Mouse (Mus musculus) lung, postnatal 0 days (tissue): Measurements from ENCODE around the gene Esrp2. TPM values are rescaled to one million over a fixed set of nuclear protein-coding genes. Genes with fewer than 3 reads are reported as not detected.

Experiments used
- ATAC-seq: fragments of 200-750 bp; cut with Nextera tagmentation; 2 replicates; pipeline ENCODE4 v1.8.0; 2017; ENCODE audit warnings: moderate library complexity
- DNase-seq: peaks from one replicate; pipeline ENCODE4 v3.0.0-alpha.2; 2016; ENCODE audit warnings: low spot score
- H3K27ac ChIP-seq: fragments of 300-500 bp; sonication (generic); 2 replicates; pipeline ENCODE4 v1.5.1; 2014; ENCODE audit warnings: antibody characterized with exemption, mild to moderate bottlenecking, low read length, mixed read lengths
- H3K27me3 ChIP-seq: fragments of 300-500 bp; sonication (generic); replicated peaks from 2 replicates; pipeline ENCODE4 v1.6.1; 2014; ENCODE audit warnings: low read length, mixed read lengths; ENCODE audit not compliant: insufficient read depth
- H3K36me3 ChIP-seq: fragments of 300-500 bp; sonication (generic); 2 replicates; pipeline ENCODE4 v1.6.1; 2014; ENCODE audit warnings: low read length, mixed read lengths; ENCODE audit not compliant: insufficient read depth
- H3K4me1 ChIP-seq: fragments of 300-500 bp; sonication (generic); 2 replicates; pipeline ENCODE4 v1.6.1; 2014; ENCODE audit warnings: antibody characterized with exemption, low read depth, low read length, mixed read lengths; ENCODE audit not compliant: insufficient read depth
- H3K4me2 ChIP-seq: fragments of 300-500 bp; sonication (generic); replicated peaks from 2 replicates; pipeline ENCODE4 v1.6.1; 2014; ENCODE audit warnings: low read depth, mild to moderate bottlenecking, low read length, moderate library complexity, mixed read lengths
- H3K4me3 ChIP-seq: fragments of 300-500 bp; sonication (generic); 2 replicates; pipeline ENCODE4 v1.5.1; 2014; ENCODE audit warnings: low read depth, low read length
- H3K9ac ChIP-seq: fragments of 300-500 bp; sonication (generic); replicated peaks from 2 replicates; pipeline ENCODE4 v1.6.1; 2014; ENCODE audit warnings: low read depth, mild to moderate bottlenecking
- H3K9me3 ChIP-seq: fragments of 300-500 bp; sonication (generic); 2 replicates; pipeline ENCODE4 v1.6.1; 2016; ENCODE audit warnings: low read length, mixed read lengths
- CTCF ChIP-seq: IDR thresholded peaks from 2 replicates; pipeline ENCODE4 v1.5.1; 2016; ENCODE audit warnings: antibody characterized with exemption, mild to moderate bottlenecking
- EP300 ChIP-seq: IDR thresholded peaks from 2 replicates; pipeline ENCODE4 v1.6.1; 2016; ENCODE audit warnings: antibody characterized with exemption, mild to moderate bottlenecking, control low read depth
- WGBS: fragments of 180-500 bp; shearing (Covaris S2); extraction: QIAGEN DNeasy Blood & Tissue Kit; methylation state at CpG from one replicate; pipeline ENCODE4 v1.1.7; 2014; 5-methylcytosine and 5-hydroxymethylcytosine counted together
- polyA plus RNA-seq: library from polyadenylated mRNA; unstranded; fragments of >200 nt; fragmentation: Nextera tagmentation; extraction: Ambion mirVana; gene quantifications from 2 replicates; pipeline ENCODE4 v1.2.1, GENCODE M21; 2015

The Esrp2 gene
- polyA plus RNA-seq = 38.4 and 38.6 TPM in 2 replicates

DNA sequence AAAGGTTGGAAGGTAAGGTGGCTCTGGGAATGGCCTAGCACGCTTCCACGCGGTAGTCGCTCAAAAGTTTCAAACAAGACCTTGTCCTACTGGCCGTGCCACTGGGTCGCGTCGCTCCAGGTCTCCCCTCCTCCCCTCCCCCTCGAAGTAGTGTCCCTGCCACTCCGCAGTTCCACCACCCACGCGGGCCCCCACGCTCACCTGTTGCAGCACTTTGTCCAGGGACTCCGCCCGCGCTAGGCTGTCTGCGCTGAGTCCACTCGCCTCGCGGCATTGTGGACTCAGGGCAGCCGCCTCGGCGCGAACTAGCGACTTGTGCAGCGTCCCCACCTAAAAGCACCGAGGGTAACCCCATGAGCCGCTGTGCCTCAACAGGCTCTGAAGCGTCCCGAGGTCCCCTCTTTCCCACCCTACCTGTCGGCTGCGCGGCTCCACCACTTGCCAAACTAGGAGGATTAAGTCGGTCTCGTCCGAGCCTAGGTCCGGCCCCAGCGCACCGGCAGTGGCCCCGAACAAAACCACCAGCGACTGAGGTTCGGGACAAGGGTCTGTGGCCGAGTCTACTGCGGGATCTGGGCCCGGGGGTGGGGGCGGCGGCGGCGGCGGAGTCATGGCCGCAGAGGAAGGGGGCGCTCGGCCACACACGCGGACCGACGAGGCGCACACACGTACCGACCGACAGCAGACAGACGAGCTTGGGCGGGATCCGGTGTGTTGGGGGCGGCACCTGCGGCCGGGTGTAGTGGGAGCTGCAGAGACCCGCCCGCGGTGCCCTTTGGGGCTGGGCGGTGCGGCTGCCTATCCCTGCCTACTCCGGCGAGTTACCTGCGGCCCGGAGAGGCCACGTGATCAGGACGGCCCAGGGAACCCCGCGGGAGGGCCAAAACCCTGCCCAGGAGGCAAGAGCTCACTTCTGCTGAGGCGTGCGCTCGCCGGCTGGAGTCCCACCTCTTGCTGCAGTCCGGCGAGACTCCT is at the start of gene Esrp2:
Gene Esrp2, minus strand, starts transcription at position 819 of the 975 bp plus-strand sequence.
- Histone ChIP-seq H3K9ac (peak within 1 kb of the TSS; percentile 80), H3K36me3 (peaks cover 14% of the 10 kb centered on the region; the same call in 1 of the 2 replicates), H3K4me3 (peak within 1 kb of the TSS; percentile 67), H3K9me3 (no peaks in the 10 kb centered on the region), H3K4me2 (peak within 1 kb of the TSS; percentile 73), H3K27me3 (peaks cover 8% of the 10 kb centered on the region), H3K4me1 (peaks cover 3% of the 10 kb centered on the region; the same call in 1 of the 2 replicates), H3K27ac (peak within 1 kb of the TSS; percentile 95)
- under 1% methylated on average over 63 of the region's 86 CpGs for WGBS
- ATAC-seq (peak; percentile 72), DNase-seq (peak; percentile 93)
- TF ChIP-seq EP300 (no peak), CTCF (peak; percentile 39)

- Histone ChIP-seq H3K4me2 (no peak overlapping the region), H3K36me3 (no peaks in the 10 kb centered on the region), H3K4me3 (no peak overlapping the region), H3K27me3 (no peaks in the 10 kb centered on the region), H3K4me1 (no peaks in the 10 kb centered on the region), H3K9ac (no peak overlapping the region), H3K9me3 (no peaks in the 10 kb centered on the region), H3K27ac (no peak overlapping the region)
- WGBS = 89% methylated on average over 3 of the region's 3 CpGs
- no peak for DNase-seq
- ATAC-seq = no peak
- TF ChIP-seq EP300 = no peak
- no peak for TF ChIP-seq CTCF
Observed at GRCm38 (mm10) chr8:106186394-106186793, 49.6 kb upstream of the Esrp2 start.

DNA sequence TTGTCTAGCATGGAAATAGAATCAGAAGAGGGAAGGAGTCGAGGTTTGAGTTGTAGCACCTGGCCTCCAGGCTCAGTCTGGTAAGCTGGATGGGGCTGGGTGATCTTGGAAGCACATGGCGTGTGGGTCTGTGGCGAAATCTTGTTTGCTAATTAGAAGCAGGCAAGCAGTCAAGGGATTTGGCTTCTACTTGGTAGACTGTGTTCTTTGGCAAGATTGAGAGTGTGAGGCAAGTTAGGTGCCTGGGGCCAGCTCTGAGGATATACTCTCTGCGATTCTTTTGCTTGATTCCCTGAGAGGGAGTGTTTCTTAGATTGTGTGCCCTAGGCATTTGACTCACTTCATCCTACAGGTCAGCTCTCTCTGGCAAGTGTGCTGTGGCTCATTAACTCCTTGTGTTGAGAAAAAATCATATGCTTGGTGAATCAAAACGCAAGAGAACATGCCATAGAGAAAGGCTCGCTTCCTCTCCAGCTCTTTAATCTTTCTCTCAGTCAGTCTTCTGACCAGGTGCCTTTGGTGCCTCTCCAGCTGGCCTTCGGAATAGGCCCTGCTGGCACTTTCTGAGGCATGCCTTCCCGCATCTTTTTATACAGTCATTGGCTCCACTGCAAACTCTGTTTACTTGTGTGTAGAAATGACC is 49.0 kb upstream of the Esrp2 start:
- H3K4me2 ChIP-seq = no peak overlapping the region
- DNase-seq (peak; percentile 41), ATAC-seq (peak; percentile 25; the same call in 1 of the 2 replicates)
- H3K27ac ChIP-seq = no peak overlapping the region
- H3K27me3 ChIP-seq = no peaks in the 10 kb centered on the region
- H3K4me3 ChIP-seq = no peak overlapping the region
- WGBS = 76% methylated on average over 8 of the region's 8 CpGs
- TF ChIP-seq EP300 (no peak), CTCF (no peak)
- no peaks in the 10 kb centered on the region for H3K36me3 ChIP-seq
- H3K9ac ChIP-seq = no peak overlapping the region
- H3K4me1 ChIP-seq = no peaks in the 10 kb centered on the region
- no peaks in the 10 kb centered on the region for H3K9me3 ChIP-seq

DNA sequence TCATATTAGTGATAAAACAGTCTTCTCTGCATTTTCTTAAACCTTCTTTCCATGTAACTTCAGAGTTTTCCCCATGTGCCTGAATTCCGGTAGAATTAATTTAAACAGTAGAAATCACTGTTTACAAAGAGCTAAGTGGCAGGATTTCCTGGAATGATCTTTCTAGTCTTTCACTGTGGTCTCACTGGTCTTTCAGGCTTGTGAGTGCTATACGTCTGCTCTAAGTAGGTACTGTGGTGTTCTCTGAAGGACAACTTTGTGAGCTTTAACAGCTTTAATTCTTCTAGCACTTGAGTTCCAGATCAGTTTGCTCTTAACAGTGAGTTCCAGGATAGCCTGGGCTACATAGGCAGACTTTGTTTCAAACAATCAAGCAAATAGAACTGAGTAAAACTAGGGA is 41.7 kb upstream of the Esrp2 start:
- Histone ChIP-seq H3K9me3 (no peaks in the 10 kb centered on the region), H3K27ac (0 out of 2 replicates have a peak overlapping the region, but pooled peaks have one; percentile 40), H3K4me2 (no peak overlapping the region), H3K4me1 (peaks cover 9% of the 10 kb centered on the region; the same call in 1 of the 2 replicates), H3K36me3 (no peaks in the 10 kb centered on the region), H3K9ac (no peak overlapping the region), H3K4me3 (no peak overlapping the region), H3K27me3 (no peaks in the 10 kb centered on the region)
- TF ChIP-seq CTCF (no peak), EP300 (0 out of 2 replicates have a peak, but pooled peaks have one; percentile 20)
- WGBS = 9% methylated on average over 2 of the region's 2 CpGs
- ATAC-seq (0 out of 2 replicates have a peak, but pooled peaks have one; percentile 41), DNase-seq (peak; percentile 59)

DNA sequence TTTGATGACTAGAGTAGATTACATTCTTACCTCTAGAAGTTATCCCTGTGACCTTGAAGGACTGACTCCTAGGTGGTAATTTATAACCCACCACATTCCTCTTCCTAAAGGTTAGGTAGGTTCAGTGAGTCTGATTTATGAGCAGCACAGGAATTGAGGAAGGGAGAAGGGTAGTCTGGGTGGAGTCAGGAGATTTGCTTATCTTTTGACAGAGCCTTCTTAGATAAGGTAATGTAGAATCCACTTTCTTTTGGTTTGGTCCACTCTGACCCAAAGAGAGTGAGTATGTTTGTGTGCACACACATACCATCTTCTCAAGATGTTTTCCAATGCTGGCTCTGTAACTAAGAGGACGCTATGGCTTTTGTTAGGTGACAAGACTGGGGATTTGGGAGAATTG is 40.8 kb upstream of the Esrp2 start:
- no peak overlapping the region for H3K9ac ChIP-seq
- H3K27ac ChIP-seq = no peak overlapping the region
- peaks cover 9% of the 10 kb centered on the region; the same call in 1 of the 2 replicates for H3K4me1 ChIP-seq
- DNase-seq (no peak), ATAC-seq (no peak)
- H3K36me3 ChIP-seq = no peaks in the 10 kb centered on the region
- TF ChIP-seq EP300 (no peak), CTCF (no peak)
- no peak overlapping the region for H3K4me3 ChIP-seq
- no peaks in the 10 kb centered on the region for H3K27me3 ChIP-seq
- WGBS = 41% methylated on average over 1 of the region's 1 CpGs
- no peak overlapping the region for H3K4me2 ChIP-seq
- H3K9me3 ChIP-seq = no peaks in the 10 kb centered on the region

- no peak overlapping the region for H3K27ac ChIP-seq
Observed at GRCm38 (mm10) chr8:106176891-106177290, 40.1 kb upstream of the Esrp2 start.

More at GRCm38 (mm10) chr8:106176891-106177290, 40.1 kb upstream of the Esrp2 start:
- ATAC-seq = peak; percentile 90
- Histone ChIP-seq H3K9me3 (no peaks in the 10 kb centered on the region), H3K4me2 (no peak overlapping the region), H3K9ac (no peak overlapping the region), H3K36me3 (no peaks in the 10 kb centered on the region), H3K27me3 (no peaks in the 10 kb centered on the region), H3K4me1 (peaks cover 9% of the 10 kb centered on the region; the same call in 1 of the 2 replicates), H3K4me3 (no peak overlapping the region)
- WGBS = 28% methylated on average over 1 of the region's 1 CpGs
- TF ChIP-seq CTCF (no peak), EP300 (no peak)
- peak; percentile 86 for DNase-seq
